Mouse (Mus musculus) lung, adult 2 months (tissue): Measurements from ENCODE around the gene Gstm6. TPM values are rescaled to one million over a fixed set of nuclear protein-coding genes. Genes with fewer than 3 reads are reported as not detected.
A peak's percentile ranks its signal among the peaks of the same experiment; 100 is the strongest.
"Not testable (repeated sequence)": the region's sequence is repeated elsewhere in the genome, so short reads cannot be mapped to it uniquely, and the experiment has no call there.

Experiments
- DNase-seq: peaks from one replicate; pipeline ENCODE4 v3.0.0; 2022
- H3K4me1 ChIP-seq: fragments of 200-500 bp; 2 replicates; pipeline ENCODE4 v1.6.1; 2011; ENCODE audit warnings: low read length; ENCODE audit not compliant: control insufficient read depth, insufficient read depth
- H3K4me3 ChIP-seq: fragments of 200-500 bp; replicated peaks from 2 replicates; pipeline ENCODE3; 2011; ENCODE audit warnings: low read depth, mild to moderate bottlenecking, control low read depth, low read length; ENCODE audit errors: extremely low read depth
- CTCF ChIP-seq: fragments of 200-500 bp; IDR thresholded peaks from 2 replicates; pipeline ENCODE4 v1.5.1; 2011; ENCODE audit warnings: mild to moderate bottlenecking, low read length, control low read depth; ENCODE audit not compliant: insufficient read depth
- POLR2A ChIP-seq: fragments of 200-500 bp; IDR thresholded peaks from 2 replicates; pipeline ENCODE4 v1.6.1; 2011; ENCODE audit warnings: low read depth, mild to moderate bottlenecking, control low read depth, low read length, borderline replicate concordance; ENCODE audit errors: extremely low read depth
- WGBS: fragments of 180-500 bp; shearing (Covaris S2); methylation state at CpG from one replicate; pipeline ENCODE4 v1.1.7; 2018; 5-methylcytosine and 5-hydroxymethylcytosine counted together
- polyA plus RNA-seq: library from polyadenylated mRNA; depleted of rRNA; stranded (reverse); fragments of >200 nt; gene quantifications from 2 replicates; pipeline ENCODE4 v1.2.3, GENCODE M21; 2012

The Gstm6 gene
- polyA plus RNA-seq, 1 experiment, result 6.9 TPM

DNA sequence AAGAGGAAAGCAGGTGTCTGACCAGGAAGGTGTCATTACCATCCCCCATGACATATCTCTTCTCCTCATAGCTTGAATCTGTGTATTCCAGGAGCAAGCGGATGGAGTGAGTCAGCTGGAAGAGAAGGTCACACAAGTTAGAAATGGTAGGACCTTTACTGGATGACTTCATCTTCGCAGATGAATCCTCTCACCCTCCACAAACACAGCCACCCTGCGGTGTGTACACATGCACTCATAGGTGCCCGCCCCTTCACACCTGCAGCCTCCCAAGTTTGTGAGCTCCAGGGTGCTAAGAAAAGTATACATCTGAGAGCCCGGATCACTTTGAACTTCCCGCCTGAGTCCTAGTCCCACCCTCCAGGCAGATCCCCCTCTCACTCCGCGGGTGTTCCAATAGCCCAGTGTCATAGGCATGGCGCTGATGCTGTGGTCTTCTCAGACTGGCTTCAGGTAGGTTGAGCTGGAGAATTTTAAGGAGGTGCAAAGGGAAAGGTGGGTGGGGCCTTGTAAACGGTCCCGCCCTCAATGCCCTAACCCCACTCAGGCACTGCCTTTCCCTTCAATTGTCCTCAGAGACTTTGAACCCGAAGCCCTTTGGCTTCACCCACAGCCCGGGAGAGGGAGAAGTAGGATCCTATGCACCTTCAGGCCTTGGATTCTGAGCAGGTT lies 25.3 kb upstream of the Gstm6 start, which contains the start of gene Gstm3:
Gene Gstm3, minus strand, starts transcription at position 560 of the 672 bp plus-strand sequence.
- TF ChIP-seq POLR2A, result no peak
- TF ChIP-seq CTCF, result no peak
- 54% methylated on average over 13 of the region's 13 CpGs for WGBS
- Histone ChIP-seq H3K4me3 (no peak within 1 kb of the TSS), H3K4me1 (peaks cover 6% of the 10 kb centered on the region)
- DNase-seq, result no peak

DNA sequence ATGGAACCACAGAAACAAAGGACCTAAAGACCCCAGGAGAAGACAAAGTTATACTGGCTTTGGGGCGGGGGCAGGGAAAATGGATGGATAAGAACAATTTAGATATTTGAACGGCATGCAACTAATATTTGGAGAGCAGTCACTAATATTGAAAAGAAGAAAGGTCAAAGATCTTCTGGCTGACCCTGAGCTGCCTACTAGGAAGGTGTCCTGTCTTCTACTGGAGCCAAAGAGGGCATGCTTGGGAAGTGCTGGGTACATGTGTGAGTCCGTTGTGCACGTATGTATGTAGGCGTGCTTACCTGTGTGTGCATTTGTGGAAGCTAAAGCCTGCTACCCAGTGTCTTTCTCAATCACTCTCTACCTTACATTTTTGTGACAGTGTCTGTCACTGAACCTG lies 23.1 kb upstream of the Gstm6 start:
- 95% methylated on average over 5 of the region's 5 CpGs for WGBS
- no peak for DNase-seq
- Histone ChIP-seq H3K4me3 (no peak overlapping the region), H3K4me1 (peaks cover 6% of the 10 kb centered on the region)
- no peak for TF ChIP-seq CTCF
- no peak for TF ChIP-seq POLR2A

DNA sequence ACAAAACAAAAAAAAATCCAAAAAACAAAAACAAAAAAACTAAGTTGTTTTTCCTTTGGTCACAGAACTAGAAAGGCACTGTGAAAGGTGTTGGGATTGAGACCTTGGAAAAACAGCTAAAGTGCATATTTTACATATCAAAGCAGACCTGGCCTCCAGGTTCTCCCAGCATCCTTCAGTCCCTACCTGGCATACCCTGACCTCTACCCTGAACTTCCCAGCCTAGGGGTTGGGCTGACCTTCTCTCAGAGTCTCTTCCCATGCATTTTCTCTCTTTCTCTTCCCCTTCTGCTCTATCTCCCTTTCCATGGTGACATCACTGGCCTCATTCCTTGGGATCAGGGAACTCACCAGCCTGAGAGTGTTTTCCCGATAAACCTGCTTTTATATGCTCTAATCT lies 22.0 kb upstream of the Gstm6 start:
- H3K4me1 ChIP-seq, result peaks cover 6% of the 10 kb centered on the region
- H3K4me3 ChIP-seq, result no peak overlapping the region
- TF ChIP-seq CTCF, result no peak
- 63% methylated on average over 1 of the region's 1 CpGs for WGBS
- no peak for DNase-seq

DNA sequence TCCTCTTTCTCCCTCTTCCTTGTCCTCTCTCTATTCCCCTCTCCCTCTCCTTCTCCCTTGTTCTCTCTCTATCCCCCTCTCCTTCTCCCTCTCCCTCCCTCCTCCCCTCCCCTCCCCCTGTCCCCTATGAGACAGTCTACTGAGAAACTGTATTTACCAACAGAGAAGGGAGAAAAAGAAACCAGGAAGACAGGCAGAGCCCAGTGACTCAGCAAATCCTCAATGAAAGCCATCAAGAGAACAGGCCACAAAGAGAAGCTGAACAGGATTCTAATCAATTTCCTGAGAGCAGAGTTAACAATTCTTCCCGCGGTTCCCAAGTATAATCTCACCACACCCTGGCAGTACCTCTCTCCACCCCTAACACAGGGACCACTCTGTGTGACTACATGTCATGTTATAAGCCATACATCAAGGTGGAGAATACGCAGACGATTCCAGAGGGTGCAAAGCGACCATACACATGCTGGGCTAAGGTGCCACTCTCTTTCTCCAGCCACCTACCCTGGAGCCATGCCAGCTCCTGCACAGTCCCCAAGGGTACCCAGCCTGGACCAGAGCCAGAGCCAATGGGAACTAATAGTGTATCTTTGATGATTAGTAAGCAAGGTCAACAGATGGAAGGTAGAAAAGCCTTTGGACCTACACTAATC lies 21.2 kb upstream of the Gstm6 start:
- no peak for TF ChIP-seq POLR2A
- no peak for DNase-seq
- no peak overlapping the region for H3K4me3 ChIP-seq
- H3K4me1 ChIP-seq, result peaks cover 6% of the 10 kb centered on the region
- WGBS, result 57% methylated on average over 5 of the region's 5 CpGs

DNA sequence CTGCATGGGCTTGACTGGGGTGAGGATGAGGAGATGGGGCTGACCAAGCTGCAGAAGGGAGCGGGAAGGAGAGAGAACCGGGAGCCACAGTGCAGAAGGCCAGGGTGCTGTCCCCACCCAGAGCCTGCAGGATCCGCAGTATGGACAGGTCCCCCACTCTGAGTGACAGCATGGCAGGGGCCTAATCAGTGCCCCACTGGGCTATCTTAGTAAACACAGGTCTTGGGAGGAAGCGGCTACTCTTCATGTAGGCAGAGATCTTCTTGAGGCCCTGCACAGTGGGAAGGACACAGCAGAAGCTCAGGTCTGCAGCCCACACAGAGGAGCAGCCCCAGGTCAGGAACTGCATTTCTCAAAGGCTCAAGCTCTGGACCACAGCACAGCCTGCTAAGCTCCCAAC lies 20.5 kb upstream of the Gstm6 start:
- H3K4me3 ChIP-seq, result no peak overlapping the region
- no peak for TF ChIP-seq CTCF
- no peak for TF ChIP-seq POLR2A
- 93% methylated on average over 4 of the region's 4 CpGs for WGBS
- DNase-seq, result no peak
- H3K4me1 ChIP-seq, result peaks cover 6% of the 10 kb centered on the region

DNA sequence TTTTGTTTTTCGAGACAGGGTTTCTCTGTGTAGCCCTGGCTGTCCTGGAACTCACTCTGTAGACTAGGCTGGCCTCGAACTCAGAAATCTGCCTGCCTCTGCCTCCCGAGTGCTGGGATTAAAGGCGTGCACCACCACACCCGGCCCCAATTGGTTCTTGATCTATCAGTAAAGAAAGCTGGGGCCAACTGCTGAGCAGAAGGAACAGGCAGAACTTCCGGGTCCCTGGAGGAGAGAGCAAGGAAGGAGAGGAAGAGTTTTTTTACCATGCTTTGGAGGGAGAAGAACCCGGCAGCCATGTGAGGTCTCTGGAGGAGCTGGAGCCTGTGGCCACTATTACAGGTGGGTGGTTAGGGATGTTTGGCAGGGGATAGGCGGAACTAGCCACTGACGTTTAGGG lies 11.7 kb upstream of the Gstm6 start:
- 90% methylated on average over 9 of the region's 9 CpGs for WGBS
- not testable (repeated sequence) for DNase-seq, H3K4me1 ChIP-seq, H3K4me3 ChIP-seq

DNA sequence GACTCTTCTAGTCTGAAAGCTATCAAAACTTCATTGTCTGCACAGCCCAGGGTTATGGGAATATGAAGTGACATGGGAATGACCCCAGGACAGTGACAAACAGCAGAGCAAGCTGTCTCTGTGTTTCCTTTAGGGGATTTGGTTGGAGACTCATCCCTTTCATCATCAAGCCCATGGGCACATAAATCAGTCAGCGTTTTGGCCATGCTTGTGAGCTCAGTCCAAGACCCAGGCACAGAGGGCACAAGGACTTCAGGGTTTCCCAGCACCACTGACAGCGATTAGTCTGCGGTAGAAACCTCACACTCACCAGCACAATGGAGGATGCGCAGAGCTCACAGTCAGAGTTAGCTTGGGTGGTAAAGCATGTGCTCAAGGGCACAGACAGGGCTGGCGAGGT lies 10.4 kb upstream of the Gstm6 start:
- no peak for TF ChIP-seq CTCF
- TF ChIP-seq POLR2A, result no peak
- Histone ChIP-seq H3K4me3 (no peak overlapping the region), H3K4me1 (peaks cover 3% of the 10 kb centered on the region; the same call in 1 of the 2 replicates)
- DNase-seq, result no peak
- WGBS, result 77% methylated on average over 5 of the region's 5 CpGs

DNA sequence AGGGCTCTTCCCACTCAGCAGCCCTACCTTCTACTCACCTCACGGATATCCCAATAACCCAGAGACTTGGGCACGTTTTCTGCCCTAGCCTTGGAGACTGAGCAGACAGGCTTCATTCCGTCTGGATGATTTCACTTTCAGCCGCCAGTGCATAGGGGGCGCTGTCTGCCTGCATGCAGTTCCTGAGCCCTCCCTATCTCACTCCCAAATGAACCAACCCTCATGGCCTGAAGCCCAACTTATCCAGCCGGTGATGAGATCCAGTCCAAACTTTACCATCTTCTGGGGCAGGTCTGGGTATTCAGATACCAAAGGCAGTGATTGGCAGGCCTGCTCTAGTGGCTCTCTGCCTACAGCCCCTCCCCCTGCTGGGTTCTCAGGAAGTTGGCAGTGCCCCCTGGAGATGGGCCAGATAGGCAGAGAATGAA lies 9.8 kb upstream of the Gstm6 start:
- Histone ChIP-seq H3K4me3 (no peak overlapping the region), H3K4me1 (peaks cover 3% of the 10 kb centered on the region; the same call in 1 of the 2 replicates)
- 11% methylated on average over 6 of the region's 6 CpGs for WGBS
- peak; percentile 79 for DNase-seq
- TF ChIP-seq POLR2A (no peak), CTCF (peak; percentile 93)

DNA sequence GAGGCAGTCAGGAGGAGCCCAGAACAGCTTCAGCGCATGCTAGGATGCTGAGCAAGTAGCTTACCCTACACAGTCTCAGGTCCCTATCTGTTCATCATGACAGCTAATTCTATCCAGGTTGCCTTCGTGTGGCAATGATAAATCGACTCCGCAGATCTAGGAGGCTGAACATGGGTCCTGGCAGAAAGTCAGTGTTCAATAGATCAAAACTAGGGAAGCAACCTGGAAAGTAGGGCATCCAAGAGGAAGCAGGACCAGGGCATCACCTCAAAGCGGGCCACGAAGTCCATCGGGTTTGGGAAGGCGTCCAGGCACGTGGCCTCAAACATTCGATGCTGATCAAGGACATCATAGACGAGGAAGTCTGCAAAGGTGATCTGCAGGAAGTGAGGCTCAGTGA lies 7.0 kb upstream of the Gstm6 start:
- TF ChIP-seq CTCF (no peak), POLR2A (no peak)
- no peak for DNase-seq
- 82% methylated on average over 11 of the region's 11 CpGs for WGBS
- Histone ChIP-seq H3K4me3 (no peak overlapping the region), H3K4me1 (peaks cover 3% of the 10 kb centered on the region; the same call in 1 of the 2 replicates)

DNA sequence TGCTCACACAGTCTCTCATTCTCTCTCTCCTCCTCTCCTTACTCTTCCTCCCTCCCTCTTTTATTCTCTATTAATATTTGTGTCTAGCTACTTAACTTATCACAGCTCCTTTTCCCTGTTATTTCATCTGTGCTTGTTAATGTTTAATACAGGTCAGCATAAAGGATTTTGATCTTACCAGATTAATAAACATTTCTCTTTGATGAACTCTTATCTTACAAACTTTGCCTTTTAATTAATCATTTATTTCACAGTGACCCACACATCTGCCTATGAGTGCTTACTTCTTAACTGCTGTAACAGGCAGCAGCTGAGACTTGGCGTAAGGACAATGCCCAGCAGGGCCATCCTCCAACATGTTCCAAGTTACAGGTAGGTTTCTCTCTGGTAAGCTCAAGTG lies 5.9 kb upstream of the Gstm6 start:
- 93% methylated on average over 1 of the region's 1 CpGs for WGBS
- H3K4me3 ChIP-seq, H3K4me1 ChIP-seq, DNase-seq: not testable (repeated sequence)
